Mouse (Mus musculus): ENCODE results near the gene Zfp286. TPM values are rescaled to one million over a fixed set of nuclear protein-coding genes. Genes with fewer than 3 reads are reported as not detected.

The Zfp286 gene
- polyA plus RNA-seq, 1 experiment from 2014 or later: 13.9 TPM

- 65% methylated on average over 7 of the region's 7 CpGs for WGBS
- no peak overlapping the region for H3K4me2 ChIP-seq (ENCODE audit: low read length)
Measured at GRCm38 (mm10) chr11:62824211-62824610, 34.9 kb upstream of the Zfp286 start.

GRCm38 (mm10) chr11:62821893-62822292, 32.6 kb upstream of the Zfp286 start:
- H3K4me3 ChIP-seq (ENCODE audit: control insufficient read depth in 1 of 2, insufficient read depth in 1 of 2, low read depth in 1 of 2, low read length in 2 of 2): peak overlapping the region in 1 of 2 experiments; percentile 12; a peak in 1 of 4 replicates
- H3K4me1 ChIP-seq (ENCODE audit: control insufficient read depth in 2 of 2, insufficient read depth in 2 of 2, low read length in 2 of 2): peaks cover 11 to 19% of the 10 kb centered on the region in 2 experiments; a peak in 3 of 4 replicates
- no peaks in the 10 kb centered on the region for H3K9me3 ChIP-seq (ENCODE audit: control insufficient read depth, low read length)
- no peaks in the 10 kb centered on the region for H3K36me3 ChIP-seq (ENCODE audit: control insufficient read depth, insufficient read depth, low read length)
- 0 out of 2 replicates have a peak overlapping the region, but pooled peaks have one; percentile 10 for H3K9ac ChIP-seq (ENCODE audit: low read length)
- peak overlapping the region; percentile 67 for H3K4me2 ChIP-seq (ENCODE audit: low read length)
- no peaks in the 10 kb centered on the region for H3K27me3 ChIP-seq (ENCODE audit: control insufficient read depth, insufficient read depth, low read length)
- ATAC-seq (ENCODE audit: insufficient number of reproducible peaks, insufficient read depth, low FRiP score, low read depth): no peak
- peak overlapping the region; percentile 21 to 61 for H3K27ac ChIP-seq (replicated peaks in 1 of 2; ENCODE audit: control insufficient read depth in 1 of 2, insufficient read depth in 1 of 2, low read depth in 2 of 2, low read length in 2 of 2)
- WGBS: 44% methylated on average over 5 of the region's 5 CpGs

More at GRCm38 (mm10) chr11:62824211-62824610, 34.9 kb upstream of the Zfp286 start:
- Histone ChIP-seq H3K4me3 (ENCODE audit: control insufficient read depth in 1 of 2, insufficient read depth in 1 of 2, low read depth in 1 of 2, low read length in 2 of 2) (no peak overlapping the region), H3K27me3 (ENCODE audit: control insufficient read depth, insufficient read depth, low read length) (no peaks in the 10 kb centered on the region), H3K36me3 (ENCODE audit: control insufficient read depth, insufficient read depth, low read length) (no peaks in the 10 kb centered on the region), H3K9ac (ENCODE audit: low read length) (no peak overlapping the region), H3K4me1 (ENCODE audit: control insufficient read depth in 2 of 2, insufficient read depth in 2 of 2, low read length in 2 of 2) (peaks cover 11 to 19% of the 10 kb centered on the region in 2 experiments; a peak in 3 of 4 replicates), H3K9me3 (ENCODE audit: control insufficient read depth, low read length) (no peaks in the 10 kb centered on the region), H3K27ac (replicated peaks in 1 of 2; ENCODE audit: control insufficient read depth in 1 of 2, insufficient read depth in 1 of 2, low read depth in 2 of 2, low read length in 2 of 2) (no peak overlapping the region)
- no peak for ATAC-seq (ENCODE audit: insufficient number of reproducible peaks, insufficient read depth, low FRiP score, low read depth)

- H3K9me3 ChIP-seq (ENCODE audit: control insufficient read depth, low read length): no peaks in the 10 kb centered on the region
- peak overlapping the region; percentile 60 for H3K9ac ChIP-seq (ENCODE audit: low read length)
- H3K27ac ChIP-seq (replicated peaks in 1 of 2; ENCODE audit: control insufficient read depth in 1 of 2, insufficient read depth in 1 of 2, low read depth in 2 of 2, low read length in 2 of 2): peak overlapping the region; percentile 19 to 69
- H3K27me3 ChIP-seq (ENCODE audit: control insufficient read depth, insufficient read depth, low read length): no peaks in the 10 kb centered on the region
- WGBS: 14% methylated on average over 16 of the region's 16 CpGs
- H3K36me3 ChIP-seq (ENCODE audit: control insufficient read depth, insufficient read depth, low read length): no peaks in the 10 kb centered on the region
- peaks cover 11 to 19% of the 10 kb centered on the region in 2 experiments; a peak in 3 of 4 replicates for H3K4me1 ChIP-seq (ENCODE audit: control insufficient read depth in 2 of 2, insufficient read depth in 2 of 2, low read length in 2 of 2)
- ATAC-seq (ENCODE audit: insufficient number of reproducible peaks, insufficient read depth, low FRiP score, low read depth): no peak
- peak overlapping the region; percentile 43 to 44 for H3K4me3 ChIP-seq (ENCODE audit: control insufficient read depth in 1 of 2, insufficient read depth in 1 of 2, low read depth in 1 of 2, low read length in 2 of 2)
- peak overlapping the region; percentile 67 for H3K4me2 ChIP-seq (ENCODE audit: low read length)
Measured at GRCm38 (mm10) chr11:62820661-62821437, 31.6 kb upstream of the Zfp286 start.

GRCm38 (mm10) chr11:62820059-62820541, 30.8 kb upstream of the Zfp286 start, which contains the start of gene Trim16:
Gene Trim16, plus strand, starts transcription at chr11:62820231.
- H3K9ac ChIP-seq (ENCODE audit: low read length): peak within 1 kb of the TSS; percentile 60
- WGBS: 7% methylated on average over 15 of the region's 15 CpGs
- peak; percentile 72 for ATAC-seq (ENCODE audit: insufficient number of reproducible peaks, insufficient read depth, low FRiP score, low read depth)

GRCm38 (mm10) chr11:62819059-62819686, 29.9 kb upstream of the Zfp286 start:
- Histone ChIP-seq H3K9ac (ENCODE audit: low read length) (no peak overlapping the region), H3K4me2 (ENCODE audit: low read length) (no peak overlapping the region), H3K4me1 (ENCODE audit: control insufficient read depth in 2 of 2, insufficient read depth in 2 of 2, low read length in 2 of 2) (peaks cover 11 to 19% of the 10 kb centered on the region in 2 experiments; a peak in 3 of 4 replicates), H3K27ac (replicated peaks in 1 of 2; ENCODE audit: control insufficient read depth in 1 of 2, insufficient read depth in 1 of 2, low read depth in 2 of 2, low read length in 2 of 2) (no peak overlapping the region), H3K36me3 (ENCODE audit: control insufficient read depth, insufficient read depth, low read length) (no peaks in the 10 kb centered on the region), H3K4me3 (ENCODE audit: control insufficient read depth in 1 of 2, insufficient read depth in 1 of 2, low read depth in 1 of 2, low read length in 2 of 2) (no peak overlapping the region), H3K9me3 (ENCODE audit: control insufficient read depth, low read length) (no peaks in the 10 kb centered on the region), H3K27me3 (ENCODE audit: control insufficient read depth, insufficient read depth, low read length) (no peaks in the 10 kb centered on the region)
- WGBS: 90% methylated on average over 8 of the region's 8 CpGs
- no peak for ATAC-seq (ENCODE audit: insufficient number of reproducible peaks, insufficient read depth, low FRiP score, low read depth)

More at GRCm38 (mm10) chr11:62820059-62820541, 30.8 kb upstream of the Zfp286 start, which contains the start of gene Trim16:
- Histone ChIP-seq H3K4me1 (ENCODE audit: control insufficient read depth in 2 of 2, insufficient read depth in 2 of 2, low read length in 2 of 2) (peaks cover 11 to 19% of the 10 kb centered on the region in 2 experiments; a peak in 3 of 4 replicates), H3K36me3 (ENCODE audit: control insufficient read depth, insufficient read depth, low read length) (no peaks in the 10 kb centered on the region), H3K9me3 (ENCODE audit: control insufficient read depth, low read length) (no peaks in the 10 kb centered on the region), H3K4me2 (ENCODE audit: low read length) (peak within 1 kb of the TSS; percentile 67), H3K4me3 (ENCODE audit: control insufficient read depth in 1 of 2, insufficient read depth in 1 of 2, low read depth in 1 of 2, low read length in 2 of 2) (peak within 1 kb of the TSS; percentile 43 to 44), H3K27me3 (ENCODE audit: control insufficient read depth, insufficient read depth, low read length) (no peaks in the 10 kb centered on the region), H3K27ac (replicated peaks in 1 of 2; ENCODE audit: control insufficient read depth in 1 of 2, insufficient read depth in 1 of 2, low read depth in 2 of 2, low read length in 2 of 2) (peak within 1 kb of the TSS; percentile 19 to 69)

GRCm38 (mm10) chr11:62816591-62816990, 27.3 kb upstream of the Zfp286 start:
- WGBS: 64% methylated on average over 6 of the region's 6 CpGs
- Histone ChIP-seq H3K36me3 (ENCODE audit: control insufficient read depth, insufficient read depth, low read length) (no peaks in the 10 kb centered on the region), H3K27ac (replicated peaks in 1 of 2; ENCODE audit: control insufficient read depth in 1 of 2, insufficient read depth in 1 of 2, low read depth in 2 of 2, low read length in 2 of 2) (no peak overlapping the region), H3K27me3 (ENCODE audit: control insufficient read depth, insufficient read depth, low read length) (no peaks in the 10 kb centered on the region), H3K4me1 (ENCODE audit: control insufficient read depth in 2 of 2, insufficient read depth in 2 of 2, low read length in 2 of 2) (peaks cover 14 to 28% of the 10 kb centered on the region in 2 experiments), H3K9me3 (ENCODE audit: control insufficient read depth, low read length) (no peaks in the 10 kb centered on the region), H3K4me3 (ENCODE audit: control insufficient read depth in 1 of 2, insufficient read depth in 1 of 2, low read depth in 1 of 2, low read length in 2 of 2) (no peak overlapping the region), H3K4me2 (ENCODE audit: low read length) (no peak overlapping the region), H3K9ac (ENCODE audit: low read length) (no peak overlapping the region)
- ATAC-seq (ENCODE audit: insufficient number of reproducible peaks, insufficient read depth, low FRiP score, low read depth): no peak

GRCm38 (mm10) chr11:62815438-62815837, 26.2 kb upstream of the Zfp286 start:
- Histone ChIP-seq H3K36me3 (ENCODE audit: control insufficient read depth, insufficient read depth, low read length) (no peaks in the 10 kb centered on the region), H3K9ac (ENCODE audit: low read length) (no peak overlapping the region), H3K9me3 (ENCODE audit: control insufficient read depth, low read length) (no peaks in the 10 kb centered on the region), H3K4me2 (ENCODE audit: low read length) (no peak overlapping the region), H3K4me3 (ENCODE audit: control insufficient read depth in 1 of 2, insufficient read depth in 1 of 2, low read depth in 1 of 2, low read length in 2 of 2) (no peak overlapping the region), H3K4me1 (ENCODE audit: control insufficient read depth in 2 of 2, insufficient read depth in 2 of 2, low read length in 2 of 2) (peaks cover 8 to 20% of the 10 kb centered on the region in 2 experiments), H3K27ac (replicated peaks in 1 of 2; ENCODE audit: control insufficient read depth in 1 of 2, insufficient read depth in 1 of 2, low read depth in 2 of 2, low read length in 2 of 2) (no peak overlapping the region), H3K27me3 (ENCODE audit: control insufficient read depth, insufficient read depth, low read length) (no peaks in the 10 kb centered on the region)
- 86% methylated on average over 1 of the region's 1 CpGs for WGBS
- no peak for ATAC-seq (ENCODE audit: insufficient number of reproducible peaks, insufficient read depth, low FRiP score, low read depth)
